Mouse (Mus musculus) CH12.LX (cell line): ENCODE measurements around the gene Als2cr12. TPM values are rescaled to one million over a fixed set of nuclear protein-coding genes. Genes with fewer than 3 reads are reported as not detected.
"Not testable (repeated sequence)": the region's sequence is repeated elsewhere in the genome, so short reads cannot be mapped to it uniquely, and the experiment has no call there.

Experiments used
- DNase-seq: peaks from one replicate; pipeline ENCODE4 v3.0.0-alpha.2; 2013; ENCODE audit errors: extremely low read depth
- H3K27ac ChIP-seq: 2 replicates; pipeline ENCODE4 v1.5.1; 2012; ENCODE audit warnings: low read depth, mild to moderate bottlenecking, control low read depth, moderate library complexity; ENCODE audit not compliant: insufficient read depth
- H3K27me3 ChIP-seq: replicated peaks from 2 replicates; pipeline ENCODE3; 2012; ENCODE audit warnings: inconsistent platforms
- H3K36me3 ChIP-seq, 2 experiments: replicated peaks in 1 of 2; 2 replicates each; pipeline versions ENCODE3 to v1.6.1; 2012; ENCODE audit warnings: inconsistent platforms in 1 of 2, low read length in 1 of 2, mild to moderate bottlenecking in 1 of 2, mixed read lengths in 1 of 2, moderate library complexity in 1 of 2; ENCODE audit not compliant: control insufficient read depth in 1 of 2, insufficient read depth in 1 of 2
- H3K4me1 ChIP-seq, 2 experiments: 2 replicates each; pipeline ENCODE4 v1.6.1; 2012; ENCODE audit warnings: inconsistent platforms in 1 of 2, moderate library complexity in 1 of 2; ENCODE audit not compliant: insufficient read depth in 2 of 2, control insufficient read depth in 1 of 2
- H3K4me2 ChIP-seq: 2 replicates; pipeline ENCODE4 v1.6.1; 2012; ENCODE audit warnings: low read depth, mild to moderate bottlenecking, control low read depth; ENCODE audit not compliant: poor library complexity, insufficient read depth, severe bottlenecking
- H3K4me3 ChIP-seq, 3 experiments: fragments of 150-350 bp in 1 of 3; sonication (generic) in 1 of 3; replicated peaks in 1 of 3; 2 replicates each; pipeline versions ENCODE3 to v1.5.1; 2011 to 2012; ENCODE audit warnings: low read depth in 2 of 3, low read length in 2 of 3, mild to moderate bottlenecking in 2 of 3, moderate library complexity in 2 of 3, control low read depth in 1 of 3, improper control_type of control experiment in 1 of 3, inconsistent platforms in 1 of 3, mixed read lengths in 1 of 3; ENCODE audit not compliant: poor library complexity in 1 of 3
- H3K79me2 ChIP-seq: replicated peaks from 2 replicates; pipeline ENCODE4 v1.6.1; 2012; ENCODE audit warnings: mild to moderate bottlenecking, moderate library complexity; ENCODE audit not compliant: control insufficient read depth, poor library complexity, insufficient read depth, severe bottlenecking; ENCODE audit errors: extremely low read depth
- H3K9ac ChIP-seq: 2 replicates; pipeline ENCODE4 v1.6.1; 2012; ENCODE audit warnings: low read depth, mild to moderate bottlenecking, control low read depth, moderate library complexity; ENCODE audit not compliant: insufficient read depth
- H3K9me3 ChIP-seq: replicated peaks from 2 replicates; pipeline ENCODE3; 2012; ENCODE audit warnings: low read length, inconsistent platforms, mixed read lengths
- CHD1 ChIP-seq: IDR thresholded peaks from 2 replicates; pipeline ENCODE4 v1.6.1; 2012; ENCODE audit warnings: low read depth, low read length, improper control_type of control experiment, inconsistent platforms
- CHD2 ChIP-seq: IDR thresholded peaks from 2 replicates; pipeline ENCODE4 v1.6.1; 2011; ENCODE audit warnings: low read length, improper control_type of control experiment
- E2F4 ChIP-seq: IDR thresholded peaks from 2 replicates; pipeline ENCODE4 v1.6.1; 2011; ENCODE audit warnings: low read depth, low read length, improper control_type of control experiment; ENCODE audit not compliant: insufficient replicate concordance
- ETS1 ChIP-seq: conservative IDR thresholded peaks from 2 replicates; pipeline ENCODE4 v1.6.1; 2012; ENCODE audit warnings: low read depth, mild to moderate bottlenecking, inconsistent platforms, low read length, improper control_type of control experiment, moderate library complexity
- HCFC1 ChIP-seq: IDR thresholded peaks from 2 replicates; pipeline ENCODE4 v1.6.1; 2012; ENCODE audit warnings: low read depth, mild to moderate bottlenecking, inconsistent platforms, low read length, improper control_type of control experiment
- JUN ChIP-seq: IDR thresholded peaks from 2 replicates; pipeline ENCODE4 v1.6.1; 2011; ENCODE audit warnings: low read depth, mild to moderate bottlenecking, low read length, improper control_type of control experiment, moderate library complexity; ENCODE audit not compliant: insufficient read depth
- MAFK ChIP-seq: IDR thresholded peaks from 2 replicates; pipeline ENCODE4 v1.6.1; 2011; ENCODE audit warnings: low read length, improper control_type of control experiment; ENCODE audit not compliant: insufficient replicate concordance
- MAX ChIP-seq: IDR thresholded peaks from 2 replicates; pipeline ENCODE4 v1.6.1; 2011; ENCODE audit warnings: low read length, improper control_type of control experiment
- MAZ ChIP-seq: IDR thresholded peaks from 2 replicates; pipeline ENCODE4 v1.6.1; 2012; ENCODE audit warnings: low read depth, mild to moderate bottlenecking, inconsistent platforms, low read length, improper control_type of control experiment, moderate library complexity
- MEF2A ChIP-seq: IDR thresholded peaks from 2 replicates; pipeline ENCODE4 v1.6.1; 2014; ENCODE audit warnings: low read depth, mild to moderate bottlenecking, inconsistent platforms, low read length, improper control_type of control experiment, borderline replicate concordance
- MYC ChIP-seq: IDR thresholded peaks from 2 replicates; pipeline ENCODE4 v1.6.1; 2011; ENCODE audit warnings: low read depth, mild to moderate bottlenecking, improper control_type of control experiment, low read length
- NELFE ChIP-seq: IDR thresholded peaks from 2 replicates; pipeline ENCODE4 v1.6.1; 2011; ENCODE audit warnings: low read depth, low read length, improper control_type of control experiment
- POLR2AphosphoS2 ChIP-seq: IDR thresholded peaks from 2 replicates; pipeline ENCODE4 v1.6.1; 2011; ENCODE audit warnings: low read depth, low read length, improper control_type of control experiment
- RAD21 ChIP-seq: IDR thresholded peaks from 2 replicates; pipeline ENCODE4 v1.6.1; 2011; ENCODE audit warnings: low read depth, mild to moderate bottlenecking, low read length, improper control_type of control experiment, moderate library complexity
- RCOR1 ChIP-seq: conservative IDR thresholded peaks from 2 replicates; pipeline ENCODE4 v1.6.1; 2012; ENCODE audit warnings: low read depth, mild to moderate bottlenecking, inconsistent platforms, low read length, improper control_type of control experiment
- SMC3 ChIP-seq: IDR thresholded peaks from 2 replicates; pipeline ENCODE4 v1.6.1; 2011; ENCODE audit warnings: low read depth, low read length, improper control_type of control experiment
- dilution Hi-C: fragments of 300-500 bp; cut with MboI; formaldehyde crosslinking; loops from 2 replicates; pipeline ENCODE4 v1.14.3; 2020; ENCODE audit warnings: low sequenced_read_pairs; ENCODE audit not compliant: extremely low pct_unique_long_range_greater_than_20kb, extremely low pct_ligation_motif_present
- in situ Hi-C: fragments of 300-500 bp; cut with MboI; formaldehyde crosslinking; loops from 3 replicates; pipeline ENCODE4 v1.14.3; 2019; ENCODE audit warnings: low sequenced_read_pairs, low pct_ligation_motif_present, low pct_unique_long_range_greater_than_20kb, mixed read lengths
- polyA plus RNA-seq: library from polyadenylated mRNA; unstranded; fragments of >175 nt; gene quantifications from 2 replicates; pipeline ENCODE4 v1.2.1, GENCODE M21; 2012; ENCODE audit warnings: low read depth; ENCODE audit not compliant: insufficient read length
- total RNA-seq, 2 experiments: library from RNA; depleted of rRNA; stranded (reverse); fragments of 300-350 nt in 1 of 2; fragments of >200 nt in 1 of 2; gene quantifications; 2 replicates each; pipeline ENCODE4 v1.2.3; 2012 to 2014

The Als2cr12 gene
- total and polyA plus RNA-seq, 3 experiments: 0.33 TPM; not detected in 2

GRCm38 (mm10) chr1:58691718-58692117 lies 4.1 kb downstream of the Als2cr12 start:
- DNase-seq, dilution Hi-C loops: not testable (repeated sequence)

GRCm38 (mm10) chr1:58690834-58691488 lies 4.8 kb downstream of the Als2cr12 start:
- H3K4me1 ChIP-seq, H3K36me3 ChIP-seq, H3K4me3 ChIP-seq, H3K9ac ChIP-seq, H3K4me2 ChIP-seq, H3K9me3 ChIP-seq, DNase-seq, H3K27me3 ChIP-seq, dilution Hi-C loops, H3K27ac ChIP-seq, H3K79me2 ChIP-seq: not testable (repeated sequence)
- in situ Hi-C loops: loop anchor here (25.0 kb wide), 2 partner anchors 204 to 404 kb away; partner anchors contain the start of gene Aox2

More at GRCm38 (mm10) chr1:58691718-58692117, 4.1 kb downstream of the Als2cr12 start:
- not testable (repeated sequence) for H3K27ac ChIP-seq, H3K4me1 ChIP-seq, H3K27me3 ChIP-seq, H3K4me3 ChIP-seq, H3K79me2 ChIP-seq, H3K9me3 ChIP-seq, H3K36me3 ChIP-seq, H3K4me2 ChIP-seq, H3K9ac ChIP-seq
- in situ Hi-C loops: loop anchor here (25.0 kb wide), 2 partner anchors 204 to 404 kb away; partner anchors contain the start of gene Aox2

- Histone ChIP-seq H3K27ac (no peak overlapping the region), H3K27me3 (no peaks in the 10 kb centered on the region), H3K9me3 (no peaks in the 10 kb centered on the region), H3K4me2 (no peak overlapping the region), H3K79me2 (no peaks in the 10 kb centered on the region), H3K36me3 (no peaks in the 10 kb centered on the region), H3K4me1 (no peaks in the 10 kb centered on the region), H3K9ac (no peak overlapping the region), H3K4me3 (no peak overlapping the region)
- no peak for TF ChIP-seq SMC3
- no peak for TF ChIP-seq CHD2
- no peak for TF ChIP-seq RAD21
- TF ChIP-seq MAZ: no peak
- no peak for TF ChIP-seq CHD1
- TF ChIP-seq E2F4: no peak
- TF ChIP-seq JUN: no peak
- no peak for TF ChIP-seq MAX
- no peak for TF ChIP-seq RCOR1
- no peak for TF ChIP-seq MEF2A
- TF ChIP-seq MAFK: no peak
- no peak for TF ChIP-seq POLR2AphosphoS2
- no peak for TF ChIP-seq ETS1
- no peak for TF ChIP-seq MYC
- TF ChIP-seq NELFE: no peak
- TF ChIP-seq HCFC1: no peak
- in situ Hi-C loops (loop anchor here (25.0 kb wide), 2 partner anchors 203 to 403 kb away; partner anchors contain the start of gene Aox2), dilution Hi-C loops (no loop called here)
- DNase-seq: no peak
Observed at GRCm38 (mm10) chr1:58690006-58690744, 5.6 kb downstream of the Als2cr12 start.
